Mouse (Mus musculus): Measurements from ENCODE around the gene Rimbp2.

Gene Rimbp2

DNA sequence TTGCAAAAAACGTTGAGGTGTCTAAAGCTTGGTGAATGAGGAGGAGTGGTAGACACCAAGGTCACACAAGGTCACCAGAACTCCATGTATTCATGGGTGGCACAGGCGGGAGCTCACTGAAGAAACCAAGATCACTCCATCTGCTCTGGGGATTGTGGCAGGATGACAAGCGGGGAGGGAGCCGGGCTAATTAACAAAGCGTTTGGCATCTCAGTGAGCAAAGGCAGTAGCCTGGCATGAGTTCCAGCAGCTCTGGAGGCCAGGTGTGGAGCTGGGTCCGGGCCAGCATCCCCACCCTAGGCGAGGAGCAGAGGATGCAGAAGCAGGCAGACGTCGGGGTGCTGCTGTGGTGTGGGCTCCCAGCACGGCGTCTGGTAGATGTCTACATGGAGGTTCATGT lies 108.3 kb downstream of the Rimbp2 start:
- DNase-seq (ENCODE audit: low read depth, low spot score): no peak

GRCm38 (mm10) chr5:128843982-128844381 lies 109.3 kb downstream of the Rimbp2 start:
- no peak for DNase-seq (ENCODE audit: low read depth, low spot score)

DNA sequence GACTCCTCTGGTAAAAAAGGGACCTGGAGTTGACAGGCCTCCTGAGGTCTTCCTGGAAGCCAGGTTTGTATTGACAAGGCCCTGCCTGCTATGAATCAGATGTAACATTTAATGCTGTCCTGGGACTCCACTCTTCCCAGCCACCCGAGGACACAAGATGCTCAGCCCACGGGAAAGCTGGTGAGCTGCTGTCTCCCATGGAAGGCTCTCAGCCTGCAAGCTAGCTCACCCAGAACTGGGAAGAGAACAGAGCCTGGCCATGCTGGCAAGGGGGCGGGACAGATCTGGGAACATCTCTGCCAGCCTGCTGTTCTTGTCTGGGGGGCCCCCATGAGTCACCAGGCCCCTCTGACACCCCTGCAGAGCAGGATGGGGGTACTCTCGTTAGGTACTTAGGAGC lies 111.7 kb downstream of the Rimbp2 start:
- DNase-seq (ENCODE audit: low read depth, low spot score): no peak

DNA sequence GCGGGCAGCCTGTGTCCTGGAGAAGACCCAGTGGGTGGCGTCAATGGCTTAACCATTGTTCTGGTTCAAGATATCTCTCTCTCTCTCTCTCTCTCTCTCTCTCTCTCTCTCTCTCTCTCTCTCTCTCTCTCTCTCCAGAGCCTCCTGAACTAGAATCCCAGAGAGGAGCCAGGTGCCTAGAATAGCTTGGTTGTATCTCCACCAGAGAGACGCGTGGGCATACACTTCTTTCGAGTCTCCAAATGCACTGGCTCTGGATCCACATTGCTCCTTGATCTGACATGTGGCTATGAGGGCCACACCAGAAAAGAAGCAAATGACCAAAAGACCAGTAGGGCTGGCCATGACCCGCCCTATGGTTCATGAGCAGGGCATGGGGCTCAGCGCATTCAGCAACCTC lies 116.2 kb downstream of the Rimbp2 start:
- no peak for DNase-seq (ENCODE audit: low read depth, low spot score)

DNA sequence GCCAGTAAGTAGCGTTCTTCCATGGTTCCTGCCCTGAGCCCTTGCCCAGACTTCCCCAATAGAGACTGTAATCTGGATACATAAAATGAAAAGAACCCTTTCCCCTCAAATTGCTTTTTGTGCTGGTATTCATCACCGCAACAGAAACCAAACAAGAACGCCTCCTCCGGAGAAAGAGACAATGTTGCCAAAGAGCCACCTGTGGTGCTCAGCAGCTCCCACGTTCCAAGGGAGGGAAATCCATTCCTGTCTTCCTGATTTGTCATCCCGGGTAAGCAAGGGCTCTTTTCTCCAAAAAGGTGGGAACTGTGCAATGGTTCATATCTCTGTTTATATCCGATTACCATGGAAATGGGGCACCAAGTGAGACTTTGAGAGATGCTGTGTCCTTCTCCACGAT lies 119.2 kb downstream of the Rimbp2 start:
- DNase-seq (ENCODE audit: low read depth, low spot score): no peak

DNA sequence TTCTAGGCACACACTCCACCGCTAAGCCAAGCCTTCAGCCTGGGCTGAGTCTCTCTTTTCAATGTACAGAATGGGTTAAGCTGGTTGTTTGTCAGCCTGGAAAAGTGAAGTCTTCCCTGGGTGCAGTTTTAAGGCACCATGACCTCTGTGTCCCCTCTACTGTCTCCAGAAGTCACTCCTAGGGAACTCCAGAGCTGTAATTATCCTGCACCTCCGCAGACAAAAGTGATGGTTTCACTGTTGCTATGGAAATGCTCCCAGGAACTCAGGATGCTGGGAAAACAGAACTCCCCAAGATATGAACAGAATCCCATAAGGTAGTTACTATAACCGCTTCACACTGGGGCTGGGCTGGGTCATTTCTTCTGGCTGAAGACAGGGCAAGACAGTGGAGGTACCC lies 130.4 kb downstream of the Rimbp2 start:
- DNase-seq (ENCODE audit: low read depth, low spot score): no peak

DNA sequence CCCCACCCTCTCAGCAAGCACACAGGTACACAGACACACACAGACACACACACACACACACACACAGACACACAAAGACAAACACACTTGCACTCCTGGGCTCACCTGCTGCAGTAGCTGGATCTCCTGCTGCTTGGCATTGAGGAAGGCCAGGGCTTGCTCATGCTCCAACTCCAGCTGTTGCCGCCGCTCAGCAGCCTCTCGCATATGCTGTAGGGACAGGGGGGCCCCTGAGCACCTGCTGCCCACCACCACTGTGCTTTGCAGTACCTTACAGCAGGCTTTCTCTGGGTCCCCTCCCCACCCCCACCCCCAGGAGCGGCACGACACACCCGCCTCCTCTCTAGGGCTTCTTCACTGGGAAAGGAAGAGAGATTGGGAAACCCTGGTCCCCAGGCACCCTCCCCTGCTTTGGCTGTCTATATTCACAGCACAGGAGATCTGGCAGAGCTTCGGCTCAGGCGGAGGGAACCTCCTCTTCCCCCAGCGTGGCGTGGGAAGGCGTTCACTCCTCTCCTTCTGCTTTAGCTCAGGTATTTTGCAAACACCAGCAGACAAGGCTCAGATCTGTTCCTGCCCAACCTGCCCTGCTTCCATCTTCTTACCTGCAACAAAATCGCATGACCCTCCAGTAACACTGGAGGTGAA lies 133.5 kb downstream of the Rimbp2 start:
- DNase-seq (ENCODE audit: low read depth, low spot score): no peak

GRCm38 (mm10) chr5:128815629-128816028 lies 137.7 kb downstream of the Rimbp2 start:
- DNase-seq (ENCODE audit: low read depth, low spot score): no peak

DNA sequence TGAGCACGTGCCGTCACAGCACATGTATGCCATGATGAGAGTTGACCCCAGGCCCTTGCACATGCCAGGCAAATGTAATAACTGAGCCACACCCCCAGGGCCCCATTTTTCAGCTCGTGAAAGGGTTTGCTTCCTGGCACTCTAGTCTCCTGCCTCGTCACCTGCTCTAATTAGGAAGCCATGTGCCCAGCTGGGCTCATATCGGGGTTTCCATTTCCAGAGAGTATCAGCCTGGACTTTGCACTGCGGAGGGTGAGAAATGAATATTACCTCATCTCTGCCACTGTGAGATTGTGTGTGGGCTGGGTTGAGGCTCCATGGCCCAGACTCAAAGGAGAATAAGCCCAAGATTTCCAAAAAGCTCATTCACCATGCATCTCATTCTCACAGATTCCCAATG lies 138.2 kb downstream of the Rimbp2 start:
- no peak for DNase-seq (ENCODE audit: low read depth, low spot score)

DNA sequence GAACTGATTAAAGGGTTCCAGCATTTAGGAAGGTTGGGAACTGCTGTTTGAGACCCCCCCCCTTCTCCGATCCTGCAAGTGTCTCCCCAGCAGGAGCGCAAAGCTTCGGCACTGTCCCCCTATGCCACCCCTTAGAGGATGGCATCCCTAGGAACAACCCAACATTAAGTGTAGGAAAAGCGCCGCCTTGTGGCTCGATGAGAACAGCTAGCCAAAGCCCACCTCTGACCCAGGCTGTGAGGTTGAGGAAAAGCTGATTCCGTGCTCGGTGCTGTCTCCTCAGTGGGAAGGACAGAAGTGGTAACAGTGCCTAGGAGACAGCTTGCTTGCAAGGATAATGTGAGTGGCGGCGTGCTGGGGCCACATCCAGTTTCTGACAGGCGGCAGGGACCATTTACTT lies 140.2 kb downstream of the Rimbp2 start:
- peak; percentile 17 for DNase-seq (ENCODE audit: low read depth, low spot score)

GRCm38 (mm10) chr5:128811431-128811830 lies 141.9 kb downstream of the Rimbp2 start:
- no peak for DNase-seq (ENCODE audit: low read depth, low spot score)

GRCm38 (mm10) chr5:128810006-128810405 lies 143.3 kb downstream of the Rimbp2 start:
- DNase-seq (ENCODE audit: low read depth, low spot score): no peak

- peak; percentile 13 for DNase-seq (ENCODE audit: low read depth, low spot score)
Measured at GRCm38 (mm10) chr5:128809406-128809805, 143.9 kb downstream of the Rimbp2 start.

DNA sequence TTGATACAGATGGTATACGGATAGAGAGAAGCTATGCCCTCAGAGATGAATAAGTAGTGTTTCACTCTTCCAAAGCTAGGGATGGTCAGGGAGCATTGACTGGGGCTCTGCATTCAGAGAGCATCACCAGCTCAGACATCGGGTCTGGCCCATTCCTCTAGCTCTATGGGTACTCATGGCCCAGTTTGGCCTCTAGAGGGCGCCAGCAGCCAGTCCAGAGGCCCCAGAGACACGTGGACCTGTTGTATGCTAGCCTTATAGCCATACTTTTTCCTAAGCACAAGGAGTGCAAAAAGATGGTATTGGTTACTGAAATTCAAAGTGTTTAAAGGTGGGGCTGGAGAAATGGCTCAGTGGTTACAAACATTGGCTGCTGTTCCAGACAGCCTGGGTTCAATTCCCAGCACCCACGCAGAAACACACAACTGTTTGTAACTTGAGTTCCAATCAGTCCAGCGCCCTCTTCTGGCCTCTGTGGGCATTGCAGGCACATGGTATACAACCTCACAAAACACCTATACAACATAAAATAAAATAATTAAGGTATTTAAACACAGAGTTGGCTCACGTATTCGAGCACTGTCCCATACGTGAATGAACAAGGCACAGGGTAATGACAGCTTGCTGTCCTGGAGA lies 144.6 kb downstream of the Rimbp2 start:
- DNase-seq (ENCODE audit: low read depth, low spot score): no peak

- no peak for DNase-seq (ENCODE audit: low read depth, low spot score)
Measured at GRCm38 (mm10) chr5:128807408-128807807, 145.9 kb downstream of the Rimbp2 start.

- DNase-seq (ENCODE audit: low read depth, low spot score): no peak
Measured at GRCm38 (mm10) chr5:128806296-128806998, 146.8 kb downstream of the Rimbp2 start.

GRCm38 (mm10) chr5:128805092-128805491 lies 148.2 kb downstream of the Rimbp2 start:
- no peak for DNase-seq (ENCODE audit: low read depth, low spot score)

DNA sequence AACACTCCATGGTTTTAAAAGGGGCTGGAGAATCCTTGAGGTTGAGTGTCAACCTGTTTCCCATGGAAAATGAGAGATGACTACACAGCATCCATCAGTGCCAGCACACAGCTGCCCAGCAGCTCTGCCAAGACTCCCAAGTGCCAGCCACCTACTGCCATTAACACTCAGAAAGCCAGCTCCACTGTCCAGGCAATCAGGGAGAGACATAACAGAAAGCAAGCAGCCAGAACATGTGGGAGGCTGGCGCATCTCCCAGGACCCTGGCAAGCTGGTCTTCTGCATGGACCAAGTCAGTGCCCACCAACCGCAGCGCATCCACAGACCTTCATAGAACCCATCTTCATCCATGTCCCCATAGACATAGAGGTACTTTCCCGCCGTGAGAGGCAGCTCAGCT lies 152.7 kb downstream of the Rimbp2 start:
- DNase-seq (ENCODE audit: low read depth, low spot score): no peak

GRCm38 (mm10) chr5:128781621-128782020 lies 171.7 kb downstream of the Rimbp2 start:
- no peak for DNase-seq (ENCODE audit: low read depth, low spot score)

DNA sequence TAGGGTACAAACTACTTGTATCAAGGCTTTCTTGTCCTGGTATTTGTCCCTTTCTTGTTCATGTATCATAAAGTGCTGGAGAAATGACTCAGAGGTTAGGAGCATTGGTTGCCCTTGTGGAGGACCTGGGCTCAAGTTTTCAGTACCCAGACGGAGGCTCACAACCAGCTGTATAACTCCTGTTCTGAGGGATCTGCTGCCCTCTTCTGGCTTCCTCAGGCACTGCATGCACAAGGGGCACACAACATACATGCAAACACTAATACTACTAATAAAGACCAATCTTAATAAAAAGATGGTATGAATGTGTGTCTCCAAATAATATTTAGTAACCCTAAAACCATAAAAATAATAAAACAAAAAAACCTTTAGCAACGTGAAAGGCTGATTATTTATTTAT lies 176.9 kb downstream of the Rimbp2 start:
- DNase-seq (ENCODE audit: low read depth, low spot score): no peak

- DNase-seq (ENCODE audit: low read depth, low spot score): no peak
Measured at GRCm38 (mm10) chr5:128769026-128769631, 184.2 kb downstream of the Rimbp2 start.

DNA sequence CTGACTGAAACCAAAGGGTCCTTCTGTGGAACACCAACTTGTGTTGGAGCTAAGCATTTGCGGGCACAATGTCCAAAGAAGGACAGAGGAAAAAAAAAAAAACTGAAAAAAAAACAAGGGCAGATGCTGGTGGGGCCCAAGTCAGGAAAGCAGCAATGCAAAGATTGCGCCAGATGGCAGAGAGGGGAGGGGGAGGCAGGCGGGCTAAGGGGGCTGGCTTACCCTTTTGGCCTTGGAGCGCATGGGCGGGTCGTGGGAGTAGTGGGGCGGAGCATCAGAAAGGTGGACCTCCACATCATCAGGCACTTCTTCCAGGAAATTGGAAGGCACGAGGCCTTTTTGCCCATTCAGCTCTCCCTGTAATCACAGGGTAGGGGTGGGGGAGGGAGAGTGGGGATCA lies 192.2 kb downstream of the Rimbp2 start:
- no peak for DNase-seq (ENCODE audit: low read depth, low spot score)

DNA sequence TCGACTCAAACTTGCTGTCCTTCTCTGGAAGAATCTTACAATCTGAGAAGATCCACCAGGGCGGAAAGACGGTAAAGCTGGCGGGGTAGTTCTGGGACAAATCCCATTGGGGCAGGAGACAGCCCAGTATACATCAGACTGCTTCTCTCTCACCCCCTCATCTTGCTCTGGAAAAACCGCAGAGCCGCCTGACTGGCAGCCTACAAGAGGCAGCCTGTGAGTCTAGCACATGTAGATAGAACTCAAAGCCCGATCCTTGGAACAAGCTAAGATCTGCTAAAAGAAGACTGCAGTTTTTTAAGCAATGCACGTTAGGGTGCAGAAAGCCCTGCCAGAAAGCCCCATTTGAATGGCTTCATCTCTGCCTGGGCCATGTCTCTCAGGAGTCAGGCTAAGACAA lies 207.0 kb downstream of the Rimbp2 start:
- DNase-seq (ENCODE audit: low read depth, low spot score): no peak
